Mouse (Mus musculus): ENCODE results near the gene Grin2a. TPM values are rescaled to one million over a fixed set of nuclear protein-coding genes. Genes with fewer than 3 reads are reported as not detected.

Gene Grin2a
- polyA plus RNA-seq, 1 experiment from 2014 or later, result 2.9 TPM

DNA sequence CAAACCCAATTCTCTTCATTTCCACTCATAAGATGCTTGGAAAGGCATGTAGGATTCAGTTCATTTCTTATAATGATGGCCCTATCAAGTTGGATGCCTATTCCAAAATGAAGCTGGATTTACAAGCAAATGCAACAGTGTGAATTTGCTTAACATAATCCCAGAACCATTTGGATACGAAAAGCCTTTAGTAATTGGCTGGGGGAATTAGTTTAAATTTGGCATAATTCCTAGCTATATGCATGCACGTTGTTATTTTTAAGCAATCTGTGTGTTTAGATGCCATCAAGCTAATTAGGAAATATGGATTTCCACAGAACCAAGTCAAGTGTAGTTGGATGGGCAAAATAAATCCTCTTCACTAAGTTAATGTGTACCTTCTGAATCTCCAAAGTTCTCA, 411.4 kb downstream of the Grin2a start:
- Histone ChIP-seq H3K27me3 (no peaks in the 10 kb centered on the region), H3K4me1 (no peaks in the 10 kb centered on the region), H3K27ac (no peak overlapping the region), H3K9me3 (replicated peaks) (no peaks in the 10 kb centered on the region), H3K4me2 (replicated peaks) (no peak overlapping the region), H3K4me3 (no peak overlapping the region), H3K9ac (no peak overlapping the region), H3K36me3 (no peaks in the 10 kb centered on the region)
- WGBS, result 89% methylated on average over 2 of the region's 2 CpGs
- ATAC-seq (ENCODE audit: low FRiP score), result no peak

DNA sequence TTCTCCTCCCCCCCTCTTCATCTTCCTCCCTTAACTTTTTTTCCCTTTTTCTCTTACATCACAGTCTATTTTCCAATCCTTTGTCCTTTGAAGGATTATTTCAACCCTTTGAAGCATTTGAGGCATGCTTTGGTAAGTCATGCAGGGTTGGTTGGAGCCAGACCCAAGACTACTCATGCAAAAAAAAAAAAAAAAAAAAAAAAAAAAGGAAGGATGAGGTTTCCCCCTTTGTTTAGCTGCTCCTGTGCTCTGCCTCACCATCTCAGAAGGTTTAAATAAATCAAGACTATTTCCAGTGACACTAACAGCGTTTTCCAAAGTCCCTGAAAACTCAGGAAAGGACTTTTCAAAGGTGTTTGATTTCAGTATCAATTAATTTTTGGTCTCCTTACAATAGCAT, 423.6 kb downstream of the Grin2a start:
- H3K4me1 ChIP-seq, result no peaks in the 10 kb centered on the region
- no peaks in the 10 kb centered on the region for H3K36me3 ChIP-seq
- no peak overlapping the region for H3K9ac ChIP-seq
- no peaks in the 10 kb centered on the region for H3K27me3 ChIP-seq
- H3K27ac ChIP-seq, result no peak overlapping the region
- ATAC-seq (ENCODE audit: low FRiP score), result no peak
- H3K9me3 ChIP-seq (replicated peaks), result no peaks in the 10 kb centered on the region
- 54% methylated on average over 1 of the region's 1 CpGs for WGBS
- no peak overlapping the region for H3K4me2 ChIP-seq (replicated peaks)
- H3K4me3 ChIP-seq, result no peak overlapping the region

DNA sequence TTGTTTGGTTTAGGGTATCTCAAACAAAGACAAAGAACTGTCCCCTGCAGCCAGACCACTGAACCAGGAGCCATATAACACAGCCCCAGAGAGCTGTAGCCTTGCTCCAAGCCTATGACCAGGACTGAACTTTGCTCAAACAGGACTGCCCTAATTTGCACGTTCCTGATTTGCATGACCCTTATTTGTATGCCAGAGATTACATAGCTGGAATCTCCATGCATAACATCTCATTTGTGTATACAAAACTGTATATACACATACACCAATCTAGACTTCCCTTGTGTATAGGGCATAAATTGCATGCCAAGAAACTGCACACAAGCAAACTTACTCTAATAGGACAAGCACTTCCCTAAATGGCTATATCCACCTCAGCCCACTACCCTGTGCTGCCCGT, 428.1 kb downstream of the Grin2a start:
- ATAC-seq (ENCODE audit: low FRiP score), result no peak
- 75% methylated on average over 2 of the region's 2 CpGs for WGBS
- no peaks in the 10 kb centered on the region for H3K36me3 ChIP-seq

DNA sequence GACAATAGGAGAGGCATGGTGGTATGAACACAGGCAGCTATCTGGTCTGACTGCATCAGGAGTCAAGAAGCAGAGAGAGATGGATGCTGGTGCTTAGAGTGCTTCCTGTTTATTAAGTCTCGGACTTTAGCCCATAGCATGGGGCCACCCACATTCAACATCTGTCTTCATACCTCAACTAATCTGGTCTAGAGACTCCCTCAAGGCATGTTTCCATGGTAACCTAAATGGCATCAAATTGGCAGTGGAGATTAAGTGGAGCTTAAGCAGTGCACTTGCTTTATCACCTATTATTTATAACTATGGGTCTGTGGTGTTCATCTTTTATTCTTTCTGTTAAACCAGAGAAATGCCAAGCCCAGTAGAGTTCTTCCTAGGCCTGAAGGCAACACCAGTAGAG, 433.5 kb downstream of the Grin2a start:
- Histone ChIP-seq H3K4me1 (no peaks in the 10 kb centered on the region), H3K27ac (no peak overlapping the region), H3K4me2 (replicated peaks) (no peak overlapping the region), H3K27me3 (no peaks in the 10 kb centered on the region), H3K9me3 (replicated peaks) (no peaks in the 10 kb centered on the region), H3K4me3 (no peak overlapping the region), H3K36me3 (no peaks in the 10 kb centered on the region), H3K9ac (no peak overlapping the region)
- WGBS, result 19% methylated on average over 1 of the region's 1 CpGs
- no peak for ATAC-seq (ENCODE audit: low FRiP score)

More for the DNA sequence above, 428.1 kb downstream of the Grin2a start:
- H3K4me3 ChIP-seq, result no peak overlapping the region
- no peaks in the 10 kb centered on the region for H3K9me3 ChIP-seq (replicated peaks)
- H3K4me1 ChIP-seq, result no peaks in the 10 kb centered on the region
- no peak overlapping the region for H3K9ac ChIP-seq
- H3K27me3 ChIP-seq, result no peaks in the 10 kb centered on the region
- H3K4me2 ChIP-seq (replicated peaks), result no peak overlapping the region
- H3K27ac ChIP-seq, result no peak overlapping the region

DNA sequence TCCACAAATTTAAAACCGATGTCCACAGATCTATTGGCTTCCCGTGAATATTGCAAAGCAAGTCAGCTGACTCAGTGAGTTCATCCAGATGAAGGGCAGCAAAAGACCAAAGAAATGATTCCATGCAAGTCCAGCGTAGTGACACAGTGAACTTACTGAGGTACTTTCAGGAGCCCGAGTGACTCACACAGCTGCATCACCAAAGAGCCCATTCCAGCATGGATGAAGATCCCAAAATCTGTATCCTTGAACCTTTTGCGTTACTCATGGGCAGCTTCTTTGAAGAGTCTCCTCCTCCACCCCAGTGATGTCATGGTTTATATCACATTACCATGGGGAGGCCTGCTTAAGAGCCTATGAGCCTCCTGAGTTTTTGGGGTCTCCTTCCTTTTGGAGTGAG, 460.2 kb downstream of the Grin2a start:
- Histone ChIP-seq H3K9ac (no peak overlapping the region), H3K4me2 (replicated peaks) (no peak overlapping the region), H3K27me3 (peaks cover 27% of the 10 kb centered on the region), H3K9me3 (replicated peaks) (no peaks in the 10 kb centered on the region), H3K4me1 (peaks cover 18% of the 10 kb centered on the region), H3K4me3 (no peak overlapping the region), H3K27ac (no peak overlapping the region), H3K36me3 (no peaks in the 10 kb centered on the region)
- no peak for ATAC-seq (ENCODE audit: low FRiP score)
- WGBS, result 93% methylated on average over 5 of the region's 5 CpGs

DNA sequence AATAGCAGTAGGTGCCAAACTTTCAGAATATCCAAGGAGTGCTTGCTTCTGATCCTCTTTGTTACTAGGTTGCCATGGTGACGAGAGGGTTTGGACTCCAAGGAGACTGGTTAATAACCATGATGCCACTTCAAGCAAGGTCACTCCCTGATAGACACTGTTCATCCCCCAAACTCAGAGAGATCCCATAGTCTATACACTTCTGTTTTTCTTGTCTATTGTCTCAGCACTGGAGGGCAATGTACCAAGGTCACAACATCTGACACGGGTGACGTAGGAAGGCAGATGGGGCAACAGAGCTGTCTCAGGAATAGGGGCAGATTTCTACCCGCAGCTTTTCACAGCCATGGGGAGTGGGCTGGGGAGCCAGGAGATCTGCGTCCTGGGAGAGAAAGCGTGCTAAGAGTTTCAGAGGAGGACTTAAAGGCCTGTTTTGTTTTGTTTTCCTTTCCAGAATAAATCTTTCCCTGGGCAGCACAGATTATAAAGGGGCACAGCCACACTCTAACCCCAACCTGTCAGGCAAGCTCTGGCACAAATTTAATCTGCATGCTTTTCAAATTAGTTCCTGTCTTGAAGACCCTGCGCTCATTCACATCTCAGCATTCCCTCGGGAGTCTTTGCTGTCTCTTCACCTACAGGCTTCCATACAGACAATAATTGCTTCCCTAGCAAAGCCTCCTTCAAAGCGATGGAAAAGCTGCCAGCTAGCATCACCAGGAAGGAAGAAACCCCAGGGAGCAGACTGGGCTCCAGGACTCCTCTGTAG, 461.6 kb downstream of the Grin2a start:
- Histone ChIP-seq H3K4me1 (peaks cover 18% of the 10 kb centered on the region), H3K27me3 (peaks cover 33% of the 10 kb centered on the region), H3K4me3 (no peak overlapping the region), H3K9ac (no peak overlapping the region), H3K27ac (peak overlapping the region; percentile 30; the same call in 1 of the 2 replicates), H3K36me3 (no peaks in the 10 kb centered on the region), H3K4me2 (replicated peaks) (no peak overlapping the region), H3K9me3 (replicated peaks) (no peaks in the 10 kb centered on the region)
- peak; percentile 89 for ATAC-seq (ENCODE audit: low FRiP score)
- WGBS, result 23% methylated on average over 9 of the region's 9 CpGs

DNA sequence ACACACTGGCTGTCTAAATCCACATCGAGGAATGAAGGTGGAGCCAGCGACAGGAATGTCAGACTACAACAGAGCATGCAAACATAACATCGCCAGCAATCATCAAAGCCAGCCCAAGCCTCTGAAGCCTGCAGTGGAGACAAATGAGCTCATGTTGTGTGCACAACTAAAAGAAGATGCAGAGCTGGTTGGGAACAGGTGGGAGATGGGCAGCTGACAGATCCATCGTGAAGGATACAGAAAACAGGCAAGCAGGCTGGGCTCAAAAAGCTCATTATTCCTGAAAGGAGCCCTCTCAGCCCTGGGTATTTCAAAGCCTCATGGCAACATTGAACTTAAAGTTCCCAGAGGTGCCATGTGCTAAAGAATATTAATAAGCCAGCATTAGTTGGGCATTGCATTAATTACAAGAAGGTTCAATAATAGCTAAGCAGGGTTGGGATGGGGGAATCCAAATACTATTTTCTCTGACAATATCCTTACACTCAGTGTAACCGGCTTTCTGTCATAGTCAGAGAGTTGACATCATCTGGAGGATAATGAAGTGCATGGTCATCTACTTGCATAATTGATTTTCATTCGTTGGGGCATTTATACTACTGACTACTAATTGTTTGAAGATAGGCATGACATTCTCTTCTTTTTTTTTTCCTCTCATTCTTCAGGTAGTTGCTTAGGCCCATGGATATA, 462.4 kb downstream of the Grin2a start:
- H3K27ac ChIP-seq, result no peak overlapping the region

DNA sequence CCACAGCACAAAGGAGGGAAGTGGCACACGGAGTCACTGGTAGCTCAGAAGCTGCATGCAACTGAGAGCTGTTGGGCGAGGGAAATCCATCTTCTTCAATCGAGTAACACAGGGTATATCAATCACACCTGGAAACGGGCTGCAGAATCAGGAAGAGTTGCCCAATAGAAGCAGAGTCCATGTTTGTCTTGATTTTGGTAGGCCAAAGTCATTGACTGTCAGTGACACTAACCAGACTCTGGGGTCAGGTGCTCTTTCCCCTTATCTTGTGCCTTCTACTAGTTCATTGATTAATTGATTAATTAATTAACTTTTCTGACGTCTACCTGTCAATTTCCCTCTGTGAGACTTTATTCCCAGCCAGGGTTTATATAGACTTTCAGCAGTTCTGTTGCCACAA, 468.1 kb downstream of the Grin2a start:
- Histone ChIP-seq H3K9me3 (replicated peaks) (0 out of 2 replicates have a peak, but pooled peaks cover 3% of the 10 kb centered on the region), H3K9ac (no peak overlapping the region), H3K4me3 (no peak overlapping the region), H3K27me3 (peaks cover 28% of the 10 kb centered on the region), H3K4me2 (replicated peaks) (no peak overlapping the region), H3K36me3 (no peaks in the 10 kb centered on the region), H3K27ac (no peak overlapping the region), H3K4me1 (no peaks in the 10 kb centered on the region)
- ATAC-seq (ENCODE audit: low FRiP score), result no peak
- WGBS, result 80% methylated on average over 5 of the region's 5 CpGs

More for the DNA sequence above, 462.4 kb downstream of the Grin2a start:
- Histone ChIP-seq H3K4me1 (peaks cover 18% of the 10 kb centered on the region), H3K27me3 (peaks cover 40% of the 10 kb centered on the region), H3K36me3 (no peaks in the 10 kb centered on the region), H3K4me2 (replicated peaks) (no peak overlapping the region), H3K9me3 (replicated peaks) (no peaks in the 10 kb centered on the region), H3K4me3 (no peak overlapping the region), H3K9ac (no peak overlapping the region)
- WGBS, result 46% methylated on average over 6 of the region's 6 CpGs
- peak; percentile 36 for ATAC-seq (ENCODE audit: low FRiP score)

DNA sequence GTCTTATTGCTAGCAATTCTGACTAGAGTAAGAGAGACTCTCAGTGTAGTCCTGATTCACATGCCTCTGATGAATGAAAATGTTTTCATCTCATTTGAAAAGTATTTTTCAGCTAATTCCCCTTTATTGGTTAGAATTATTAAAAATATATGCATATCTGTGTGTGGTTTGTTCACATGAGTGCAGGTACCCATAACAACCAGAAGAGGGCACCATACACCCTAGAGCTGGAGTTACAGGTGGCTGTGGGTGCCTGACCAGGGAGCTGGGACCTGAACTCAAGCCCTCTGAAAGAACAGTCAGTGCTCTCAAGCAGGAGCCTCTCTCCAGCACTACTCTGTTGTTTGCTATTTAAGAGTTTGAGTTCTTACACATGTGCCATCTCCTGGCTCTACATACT, 472.0 kb downstream of the Grin2a start:
- H3K27me3 ChIP-seq, result peaks cover 3% of the 10 kb centered on the region
- no peak overlapping the region for H3K4me2 ChIP-seq (replicated peaks)
- no peak for ATAC-seq (ENCODE audit: low FRiP score)
- no peaks in the 10 kb centered on the region for H3K36me3 ChIP-seq
- H3K9ac ChIP-seq, result no peak overlapping the region
- H3K4me1 ChIP-seq, result no peaks in the 10 kb centered on the region
- no peak overlapping the region for H3K4me3 ChIP-seq
- no peak overlapping the region for H3K27ac ChIP-seq
- H3K9me3 ChIP-seq (replicated peaks), result peaks cover 7% of the 10 kb centered on the region; the same call in 1 of the 2 replicates

Other genes with a start within 250 kb of the Grin2a start
- 1.1 and 1.4 TPM in 2 replicates for gene Rpl39l, start 174.7 kb upstream of the Grin2a start, polyA plus RNA-seq (2016; fragmentation: Nextera tagmentation; extraction: Ambion mirVana)
- gene Atf7ip2, start 197.2 kb upstream of the Grin2a start, polyA plus RNA-seq (2016; fragmentation: Nextera tagmentation; extraction: Ambion mirVana), result 0.70 and 0.93 TPM in 2 replicates